8 mouse cellular contexts compared by ENCODE assay signal in the genomic region with DNA sequence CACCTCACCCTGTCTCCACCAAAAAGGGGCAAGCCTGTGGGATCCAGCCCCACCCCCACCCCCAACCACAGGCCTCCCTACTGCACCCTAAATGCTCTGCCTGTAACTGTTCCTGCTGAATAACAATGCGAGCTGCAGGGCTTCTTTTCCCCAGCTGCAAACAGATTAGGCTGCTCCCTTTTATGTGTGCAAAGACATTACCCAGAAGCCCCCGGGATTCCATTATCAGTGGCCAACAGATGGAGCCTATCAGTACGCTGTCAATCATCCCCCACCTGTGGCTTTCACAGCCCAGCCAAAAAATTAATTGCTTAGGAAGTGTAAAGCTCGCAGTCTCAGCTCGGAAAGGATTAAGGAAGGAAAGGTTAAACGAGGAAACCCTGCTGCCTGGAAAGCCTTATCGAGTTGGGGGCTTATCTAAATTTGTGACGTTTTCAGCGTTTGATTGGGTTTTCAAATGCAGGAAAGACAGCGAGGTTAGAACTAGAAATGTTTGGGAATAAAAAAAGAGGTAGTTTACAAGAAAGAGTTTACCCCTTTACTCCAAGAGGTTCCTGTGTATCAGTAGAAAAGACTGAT.
DNase-seq lines count a peak whose midpoint lies in the region; ATAC-seq and TF ChIP-seq lines count a peak whose summit lies in the region.

No protein-coding gene starts in this region.

- H3K36me3 ChIP-seq in E14TG2a.4 (ENCODE audit: insufficient read depth, low read length), result no peaks in the 10 kb centered on the region
- H3K36me3 ChIP-seq in erythroblast, embryonic 14.5 days (ENCODE audit: control insufficient read depth), result no peaks in the 10 kb centered on the region
- no peaks in the 10 kb centered on the region for H3K36me3 ChIP-seq in neural tube, embryonic 11.5 days (ENCODE audit: control insufficient read depth, insufficient read depth, low read length)

- TF ChIP-seq CTCF in E14TG2a.4 (conservative IDR thresholded peaks at IDR 0.05; ENCODE audit: low read length), result no peak

- peak overlapping the region; percentile 2 for H3K4me2 ChIP-seq in neural tube, embryonic 11.5 days (ENCODE audit: low read depth)

- peak; percentile 7 for DNase-seq in cerebellum, adult 9-11 months
- DNase-seq in cerebellum, adult 11 months, result no peak
- DNase-seq in layer of hippocampus, adult 9-11 months, result peak; percentile 20
- DNase-seq in neural tube, embryonic 11.5 days (ENCODE audit: low spot score), result peak; percentile 67
- DNase-seq in adrenal gland, postnatal 10 days, result no peak
- no peak for DNase-seq in right cerebral cortex, postnatal 36 days (ENCODE audit: low spot score in 2 of 2)

- 2% methylated on average over 10 of the region's 10 CpGs for WGBS in neural tube, embryonic 11.5 days

- no peaks in the 10 kb centered on the region for H3K27me3 ChIP-seq in E14TG2a.4 (ENCODE audit: insufficient read depth, low read length)
- H3K27me3 ChIP-seq in erythroblast, embryonic 14.5 days (ENCODE audit: control insufficient read depth), result no peaks in the 10 kb centered on the region
- H3K27me3 ChIP-seq in neural tube, embryonic 11.5 days (ENCODE audit: control insufficient read depth, insufficient read depth, low read length), result no peaks in the 10 kb centered on the region

- peaks cover 26% of the 10 kb centered on the region for H3K4me1 ChIP-seq in E14TG2a.4 (replicated peaks; ENCODE audit: low read depth, low read length)
- peaks cover 35% of the 10 kb centered on the region for H3K4me1 ChIP-seq in erythroblast, embryonic 14.5 days (ENCODE audit: control insufficient read depth)
- H3K4me1 ChIP-seq in neural tube, embryonic 11.5 days (ENCODE audit: control insufficient read depth, insufficient read depth, low read length), result peaks cover 3% of the 10 kb centered on the region

- H3K9ac ChIP-seq in neural tube, embryonic 11.5 days (ENCODE audit: low read length), result peak overlapping the region; percentile 9; the same call in 1 of the 2 replicates

- 0 out of 2 replicates have a peak overlapping the region, but pooled peaks have one; percentile 29 for H3K27ac ChIP-seq in neural tube, embryonic 11.5 days (ENCODE audit: low read depth, low read length)

- H3K9me3 ChIP-seq in E14TG2a.4 (ENCODE audit: low read length), result peaks cover 13% of the 10 kb centered on the region
- no peaks in the 10 kb centered on the region for H3K9me3 ChIP-seq in erythroblast, embryonic 14.5 days (ENCODE audit: control insufficient read depth, low read length)
- H3K9me3 ChIP-seq in neural tube, embryonic 11.5 days (ENCODE audit: control insufficient read depth, low read length), result no peaks in the 10 kb centered on the region

- peak overlapping the region; percentile 6; the same call in 1 of the 2 replicates for H3K4me3 ChIP-seq in E14TG2a.4 (replicated peaks; ENCODE audit: low read length)
- H3K4me3 ChIP-seq in erythroblast, embryonic 14.5 days (replicated peaks), result peak overlapping the region; percentile 51
- H3K4me3 ChIP-seq in neural tube, embryonic 11.5 days (ENCODE audit: low read depth, low read length), result no peak overlapping the region

- peak; percentile 84 for ATAC-seq in neural tube, embryonic 11.5 days (ENCODE audit: insufficient read depth, low FRiP score, low TSS enrichment)

Comparison
In these comparisons a context has a peak if more than half of its experiments do, and no peak if none do; other contexts are left out.
1. DNase-seq: peak in cerebellum, adult 9-11 months (single experiment), layer of hippocampus, adult 9-11 months (single experiment) and neural tube, embryonic 11.5 days (single experiment); none in cerebellum, adult 11 months (single experiment), adrenal gland, postnatal 10 days (single experiment) and right cerebral cortex, postnatal 36 days (0 of 2).